Mouse (Mus musculus) adrenal gland, postnatal 36 days (tissue): ENCODE results near the gene Dcun1d5. TPM values are rescaled to one million over a fixed set of nuclear protein-coding genes. Genes with fewer than 3 reads are reported as not detected.

Experiments used
- total RNA-seq, 2 experiments: library from RNA; stranded (reverse); gene quantifications; 2 replicates each; pipeline ENCODE4 v1.2.3; 2021

The Dcun1d5 gene
- total RNA-seq, 2 experiments from 2014 or later, result 81.1 to 83.5 TPM

Other genes with a start within 250 kb of the Dcun1d5 start
- gene Dync2h1, start 74 bp upstream of the Dcun1d5 start, total RNA-seq, result 10 to 100 TPM; 14.9 to 16.8 TPM
- gene Mmp13, start 88.0 kb downstream of the Dcun1d5 start, total RNA-seq, result 1 to 10 TPM in 1 of 2 experiments, under 1 TPM in 1; 0.63 to 1.1 TPM
- 1 to 10 TPM; 3.2 to 5.0 TPM for gene Mmp12, start 159.9 kb downstream of the Dcun1d5 start, total RNA-seq
- not detected for gene Mmp1b, start 203.5 kb downstream of the Dcun1d5 start, total RNA-seq